Mouse (Mus musculus) spleen, postnatal 36 days (tissue): ENCODE measurements around the gene Acvr1c.
A peak's percentile ranks its signal among the peaks of the same experiment; 100 is the strongest.

Experiments
- DNase-seq, 2 experiments: peaks; one replicate each; pipeline ENCODE4 v3.0.0; 2022; ENCODE audit warnings: low spot score in 2 of 2, mixed read lengths in 1 of 2

Acvr1c gene

DNA sequence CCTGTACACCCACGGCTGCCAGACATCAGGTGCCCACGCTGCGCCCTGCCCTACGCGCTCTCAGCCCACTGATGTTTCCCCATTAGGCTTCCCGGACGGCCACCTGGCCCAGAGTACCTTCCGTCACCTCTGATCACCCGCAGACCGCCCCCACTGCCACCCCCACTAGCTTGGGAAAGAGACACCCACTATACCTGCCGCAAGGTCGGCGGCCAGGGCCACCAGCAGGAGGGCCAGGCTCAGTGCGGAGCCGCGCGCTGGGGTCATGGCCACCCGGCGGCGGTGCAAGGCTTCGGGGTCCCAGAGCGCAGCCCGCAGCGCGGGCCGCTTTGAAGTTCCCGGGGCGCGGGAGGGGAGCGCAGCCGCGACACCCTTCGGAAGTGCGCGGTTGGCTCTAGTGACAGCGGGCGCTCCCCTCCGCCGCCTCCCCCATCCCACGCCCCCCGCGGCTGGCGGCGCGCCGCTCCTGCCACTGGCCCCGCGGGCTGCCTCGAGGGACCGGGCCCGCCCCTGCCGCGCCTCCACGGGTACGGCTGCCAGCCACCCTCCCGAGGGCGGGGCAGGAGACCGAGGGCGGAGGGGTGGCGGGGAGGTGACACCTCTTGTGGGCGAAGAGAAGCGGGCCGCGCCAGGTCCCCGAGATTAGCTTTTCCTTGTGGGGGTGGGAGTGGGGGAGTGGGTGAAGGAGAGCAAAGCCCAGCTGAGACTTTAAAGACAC lies at the start of gene Acvr1c:
Gene Acvr1c (minus strand): TSS at position 482 of the 718 bp plus-strand sequence.
- peak in 1 of 2 experiments; percentile 13 for DNase-seq

DNA sequence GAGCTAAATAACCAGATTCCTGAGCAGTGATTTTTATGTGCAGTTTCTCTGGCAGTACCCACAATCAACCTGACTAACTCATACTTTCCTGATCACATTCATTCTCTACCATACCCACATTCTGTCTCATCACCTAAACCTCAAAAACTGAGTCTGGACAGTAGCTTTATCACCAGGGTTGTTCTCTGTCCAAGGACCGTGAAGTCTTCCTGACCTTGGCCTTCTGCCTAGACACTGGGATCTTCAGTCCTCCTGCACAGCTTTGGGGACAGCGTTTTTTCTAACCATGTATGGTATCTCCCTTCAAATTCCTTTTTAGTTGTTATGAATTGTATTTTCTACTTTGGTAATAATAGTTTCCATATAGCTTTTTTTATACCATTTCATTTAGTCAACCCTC lies 45.8 kb upstream of the Acvr1c start:
- DNase-seq, result no peak

DNA sequence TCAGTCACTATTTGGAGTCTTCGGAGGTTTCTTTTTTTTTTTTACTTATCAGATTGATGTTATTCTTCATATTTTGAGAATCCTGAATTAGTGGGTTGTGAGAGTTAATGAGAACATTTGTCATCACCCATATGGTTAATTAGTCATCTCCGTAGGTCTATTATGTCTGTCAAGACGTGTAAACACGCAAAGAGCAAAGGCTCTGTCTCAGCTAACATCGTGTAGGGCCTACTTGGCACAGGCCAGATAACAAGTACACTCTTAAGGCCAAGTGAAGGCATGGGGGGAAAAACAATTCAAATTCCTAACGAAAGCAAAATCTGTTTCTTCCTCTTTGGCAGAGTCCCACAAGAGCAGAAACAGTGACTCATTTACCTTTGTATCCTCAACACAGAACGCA lies 30.9 kb upstream of the Acvr1c start:
- no peak for DNase-seq

DNA sequence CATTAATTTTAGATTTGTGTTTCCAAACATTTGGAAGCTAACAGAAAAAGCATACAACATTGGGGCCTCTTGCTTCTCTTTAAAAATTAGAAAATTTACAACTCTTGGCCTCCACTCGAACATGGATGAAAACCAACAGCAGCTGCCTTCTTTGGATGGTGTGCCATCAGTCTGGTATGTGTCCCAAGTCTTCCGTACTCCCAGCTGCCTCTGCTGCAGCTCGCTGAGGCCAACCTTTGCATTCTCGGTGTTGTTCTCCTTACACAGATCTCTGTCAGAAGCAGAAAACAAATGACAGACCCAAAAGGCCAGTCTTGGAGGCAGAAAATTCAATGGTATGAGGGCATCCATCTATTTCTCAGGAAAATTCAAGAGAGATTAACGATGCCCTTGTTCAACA lies 22.3 kb upstream of the Acvr1c start:
- DNase-seq, result no peak

DNA sequence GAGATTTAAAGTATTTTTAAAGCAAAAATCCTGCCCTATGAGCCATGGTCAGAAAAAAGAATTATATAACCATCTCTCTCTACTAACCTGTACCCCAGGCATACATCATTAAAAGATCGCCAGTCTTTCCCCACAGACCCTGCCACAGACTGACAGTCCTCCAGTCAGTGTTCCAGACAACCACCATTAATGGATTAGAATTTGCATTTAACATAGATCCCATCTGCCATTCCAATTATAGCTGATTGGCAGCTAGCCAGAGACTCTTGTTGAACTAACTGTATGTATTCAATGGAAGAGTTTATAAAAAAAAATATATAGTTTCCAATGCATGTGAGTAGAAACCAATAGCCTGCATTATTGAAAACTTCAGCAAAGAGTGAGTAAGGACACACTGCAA lies 21.8 kb upstream of the Acvr1c start:
- no peak for DNase-seq

DNA sequence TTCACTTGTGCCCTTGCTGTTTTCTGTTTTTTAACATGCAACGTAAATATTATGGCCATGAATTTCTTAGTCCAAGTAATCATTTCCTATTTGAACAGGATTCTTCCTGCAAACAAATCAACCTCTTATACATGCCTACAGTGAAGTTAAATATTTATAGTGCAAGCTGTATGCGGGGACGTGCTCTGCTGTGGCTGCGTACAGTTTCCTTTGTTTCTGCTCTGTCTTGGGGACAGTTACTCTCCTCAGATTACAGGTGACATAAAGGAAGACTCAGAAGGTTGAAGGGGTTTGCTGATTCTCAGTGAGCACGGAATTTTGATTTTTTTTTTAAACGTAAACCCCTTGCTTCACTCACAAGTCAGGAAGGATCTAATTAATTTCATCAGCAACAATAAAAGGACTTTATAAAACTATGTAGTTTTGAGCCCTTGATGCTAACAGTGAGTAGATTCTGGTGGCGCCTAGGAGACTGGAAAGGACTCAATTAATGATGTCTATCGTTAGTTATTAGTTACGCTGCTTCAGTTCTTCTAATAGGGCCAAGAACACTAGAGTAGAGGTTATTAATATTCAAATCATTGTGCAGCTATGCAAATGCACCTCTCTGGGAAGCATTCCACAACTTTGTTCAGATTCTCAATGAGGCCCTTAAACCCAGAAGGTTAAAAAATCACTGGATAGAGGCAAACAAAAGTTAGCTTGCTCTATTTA lies 19.9 kb upstream of the Acvr1c start:
- DNase-seq, result no peak

DNA sequence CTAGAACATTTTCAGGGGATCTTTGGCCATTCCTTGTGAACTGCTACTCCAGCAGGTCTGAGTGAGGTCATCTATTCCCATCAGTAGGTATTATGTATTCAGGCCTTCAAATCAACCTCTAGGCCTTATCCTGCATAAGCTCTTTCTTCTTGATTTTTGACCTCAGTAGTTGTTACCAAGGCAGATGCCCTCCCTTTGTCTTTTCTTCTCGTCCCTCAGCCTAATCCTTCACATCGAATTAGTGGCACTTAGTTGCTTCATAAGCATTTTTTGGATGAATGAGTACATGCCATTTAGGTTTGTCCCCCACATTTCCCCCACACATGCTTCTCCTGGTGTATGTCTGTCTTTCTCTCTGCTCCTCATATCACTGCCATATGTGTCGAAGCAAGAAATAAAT lies 8.5 kb upstream of the Acvr1c start:
- no peak for DNase-seq

DNA sequence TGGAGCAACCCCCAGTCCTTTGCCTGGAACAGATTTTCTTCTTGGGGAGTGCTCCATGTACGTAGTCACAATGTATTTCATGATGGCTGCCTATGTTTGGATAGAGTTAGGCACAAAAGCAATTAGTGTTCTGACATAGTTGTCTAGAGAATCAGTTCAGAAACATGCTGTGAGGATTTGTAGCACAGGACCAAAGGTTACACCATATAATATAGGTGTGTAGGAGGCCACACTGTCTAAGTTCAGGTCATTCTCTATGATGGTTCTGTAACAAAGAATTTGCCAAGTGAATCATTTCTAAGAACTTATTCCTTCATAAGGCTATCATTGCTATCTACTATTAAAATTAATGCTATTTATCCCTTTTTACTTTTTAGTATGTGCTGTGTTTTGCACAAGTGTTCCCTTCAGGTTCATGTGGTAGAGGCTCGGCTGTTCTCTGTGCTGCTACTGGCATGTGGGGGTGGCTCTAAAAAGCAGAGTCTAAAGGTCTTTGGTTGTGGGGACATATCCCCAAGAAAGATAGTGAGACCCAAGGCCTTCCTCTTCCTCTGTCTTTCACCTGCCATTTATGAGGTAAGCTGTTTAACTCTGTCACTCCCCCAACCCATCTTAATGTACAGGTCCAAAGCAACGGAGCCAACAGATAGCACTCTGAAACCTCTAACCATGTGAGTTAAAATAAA lies 3.8 kb upstream of the Acvr1c start:
- no peak for DNase-seq

DNA sequence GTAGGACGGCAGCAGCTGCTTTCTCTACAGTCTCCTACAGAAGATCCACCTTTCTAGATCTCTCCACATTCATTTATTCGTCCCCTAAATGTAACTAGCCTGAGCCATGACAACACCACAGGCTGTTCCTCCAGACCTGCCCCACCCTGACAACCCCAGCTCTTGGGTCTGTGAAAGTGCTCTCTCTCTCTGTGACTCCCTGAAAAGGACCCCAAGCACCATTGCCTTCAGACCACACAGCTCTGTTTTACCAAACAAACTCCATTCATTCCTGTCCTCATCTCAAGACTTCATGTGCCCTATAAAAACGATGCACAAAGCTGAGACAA lies 401 bp upstream of the Acvr1c start:
- DNase-seq, result no peak

DNA sequence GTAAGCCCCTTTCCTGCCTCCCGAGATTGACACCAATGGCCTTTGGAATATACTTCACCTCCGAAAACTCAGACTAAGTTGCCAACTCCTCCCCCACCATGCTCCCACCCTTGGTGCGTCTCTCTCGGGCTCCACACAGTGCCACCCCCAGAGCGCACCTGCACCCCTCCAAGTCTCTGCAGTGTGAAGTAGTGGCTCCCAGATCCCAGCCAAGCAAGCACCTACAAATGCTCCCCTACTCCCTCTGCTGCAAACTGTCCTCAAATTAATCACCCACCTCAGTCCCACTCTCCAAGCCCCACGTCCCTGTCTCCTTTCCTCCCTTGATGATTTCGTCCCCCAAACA lies 654 bp downstream of the Acvr1c start:
- no peak for DNase-seq

DNA sequence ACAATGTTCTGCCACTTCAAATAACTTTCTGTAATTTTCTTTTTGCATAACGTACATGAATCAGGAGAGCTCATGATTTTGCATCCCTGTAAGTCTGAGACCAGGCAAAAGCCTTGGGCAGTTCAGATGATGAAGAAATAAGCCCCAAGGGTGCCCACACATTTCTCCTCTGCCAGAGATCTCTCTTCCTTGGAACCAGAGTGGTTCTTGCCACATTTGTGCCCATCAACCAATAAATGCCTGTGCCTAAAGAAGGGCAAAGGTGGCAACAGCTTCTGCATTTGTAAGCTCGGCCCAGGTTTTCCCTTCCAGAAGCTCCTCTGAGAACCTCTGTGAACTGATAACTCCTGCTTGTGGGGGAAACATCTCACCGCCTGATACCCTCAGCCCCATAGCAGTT lies 3.3 kb downstream of the Acvr1c start:
- no peak for DNase-seq

DNA sequence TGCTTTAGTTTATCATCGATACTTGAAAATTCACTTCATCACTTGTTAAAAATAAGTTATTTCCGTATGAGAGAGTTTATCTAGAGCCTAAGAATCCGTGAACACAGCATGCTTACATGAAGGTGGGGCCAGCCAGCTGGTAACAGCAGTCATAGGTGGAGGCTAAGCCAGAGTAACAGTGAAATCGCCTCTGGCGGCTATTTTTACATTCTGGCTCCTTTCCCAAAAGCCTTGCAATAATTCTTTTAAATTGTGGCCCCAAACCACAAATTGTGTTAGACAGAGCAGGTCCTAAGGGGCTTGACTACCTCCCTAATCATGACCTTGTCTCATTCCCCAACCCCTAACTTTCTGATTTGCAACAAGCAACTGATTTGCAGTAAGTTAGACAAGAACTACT lies 4.8 kb downstream of the Acvr1c start:
- no peak for DNase-seq

DNA sequence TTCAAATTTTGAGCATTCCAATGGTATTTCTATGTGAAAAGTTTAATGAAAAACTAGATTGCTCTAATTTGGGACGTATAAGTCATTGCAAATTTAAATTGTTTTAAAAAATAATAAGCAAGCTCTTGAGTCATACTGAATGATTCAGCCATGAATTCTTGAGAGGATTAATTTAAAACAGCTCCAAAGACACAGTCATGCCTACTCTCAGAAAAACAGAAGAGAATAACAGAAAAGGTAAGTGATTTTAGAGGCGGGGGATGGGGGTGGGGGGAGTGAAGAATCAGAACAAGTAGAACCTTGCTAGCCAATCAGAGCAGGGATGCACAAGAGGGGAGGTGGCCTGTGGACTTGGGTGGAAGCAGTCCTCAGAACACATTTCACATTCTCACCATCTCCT lies 7.0 kb downstream of the Acvr1c start:
- no peak for DNase-seq

DNA sequence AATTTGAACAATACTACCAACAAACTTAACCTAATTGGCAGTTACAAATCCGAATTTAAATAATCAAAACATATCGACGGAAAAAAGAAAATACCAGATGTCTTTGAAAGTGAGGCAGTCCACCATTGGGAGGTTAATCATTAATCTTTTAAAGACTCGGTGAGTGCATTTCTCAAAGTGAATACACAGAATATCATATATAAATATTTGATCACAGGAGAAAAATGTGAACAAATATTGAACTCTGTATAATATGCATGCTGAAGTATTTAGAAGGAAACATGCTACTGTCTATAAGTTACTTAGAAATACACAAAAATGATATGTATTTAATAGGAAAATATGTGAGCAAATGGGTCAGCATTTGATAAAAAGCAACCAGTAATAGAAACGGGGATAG lies 21.0 kb downstream of the Acvr1c start:
- DNase-seq, result no peak

DNA sequence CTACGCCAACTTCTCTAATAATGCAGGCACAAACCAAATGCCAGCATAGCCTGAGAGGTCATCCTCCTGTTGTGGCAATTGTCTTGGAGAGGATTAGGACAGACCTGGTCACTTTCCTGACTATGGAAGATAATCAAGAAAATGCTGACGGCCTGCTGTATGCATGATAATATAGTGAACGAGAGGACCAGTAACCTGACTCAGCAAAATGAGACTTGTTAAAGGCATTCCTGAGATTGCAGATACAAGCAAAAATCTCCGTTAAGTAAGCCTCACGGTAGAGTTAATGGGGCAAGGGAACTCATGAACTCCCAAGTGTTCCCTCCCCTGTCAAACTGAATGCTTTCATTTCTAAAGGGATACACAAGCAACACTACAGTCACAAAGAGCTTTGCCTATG lies 28.1 kb downstream of the Acvr1c start:
- DNase-seq, result no peak

DNA sequence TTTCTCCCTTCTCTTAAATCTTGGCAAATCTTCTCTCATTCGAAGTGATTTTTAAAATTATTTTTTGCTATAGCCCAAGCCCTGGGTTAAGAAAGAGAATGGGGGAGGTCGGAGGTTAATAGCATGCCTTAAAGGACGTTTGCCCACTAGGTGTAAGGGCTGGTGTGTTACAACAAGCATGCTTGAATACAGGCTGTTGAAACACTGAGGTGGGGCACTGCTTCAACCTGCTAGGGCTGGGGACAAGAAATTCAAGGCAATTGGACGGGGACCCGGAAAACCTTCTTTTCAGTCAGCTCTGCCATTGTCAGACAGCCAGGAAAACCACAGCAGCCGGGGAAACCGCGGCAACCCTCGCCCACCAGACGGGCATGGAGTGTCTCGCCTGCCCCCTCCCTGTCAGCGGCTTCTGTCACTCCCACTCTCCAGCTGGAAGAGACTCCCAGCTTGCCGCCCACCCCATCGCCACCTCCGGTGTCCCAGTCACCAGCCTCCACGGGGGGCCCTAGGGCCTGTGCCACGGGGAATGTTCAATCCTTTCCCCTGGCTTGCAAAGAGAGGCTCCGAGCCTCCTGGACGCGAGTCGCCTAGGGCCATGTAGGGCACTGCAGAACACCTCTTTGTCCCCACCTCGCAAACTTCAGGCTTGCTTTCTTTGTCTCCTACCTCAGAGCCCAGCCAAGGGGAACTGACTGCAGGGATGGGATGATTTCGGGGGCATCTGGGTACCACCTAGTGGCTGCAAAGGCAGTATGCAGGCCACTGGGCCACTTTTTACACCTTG lies 33.4 kb downstream of the Acvr1c start:
- DNase-seq, result peak; percentile 27 to 33

DNA sequence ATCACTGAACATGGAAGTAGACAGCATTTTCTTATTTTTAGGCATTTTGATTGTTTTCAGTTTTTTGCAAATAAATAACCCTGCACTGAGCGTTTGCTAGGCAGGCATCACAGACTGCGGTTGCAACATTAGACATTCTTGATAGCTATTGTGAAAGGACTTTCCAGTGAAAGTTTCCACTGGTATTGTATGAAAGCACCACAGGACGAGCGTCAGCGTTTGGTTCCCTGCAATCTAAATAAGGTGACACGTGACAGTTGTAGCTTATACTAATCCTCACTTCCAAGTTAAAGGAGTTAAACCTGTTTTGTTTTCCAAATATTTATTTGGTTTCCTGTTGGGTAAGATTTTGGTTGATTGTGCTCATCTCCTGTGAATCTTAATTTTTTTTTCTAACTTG lies 34.4 kb downstream of the Acvr1c start:
- no peak for DNase-seq

DNA sequence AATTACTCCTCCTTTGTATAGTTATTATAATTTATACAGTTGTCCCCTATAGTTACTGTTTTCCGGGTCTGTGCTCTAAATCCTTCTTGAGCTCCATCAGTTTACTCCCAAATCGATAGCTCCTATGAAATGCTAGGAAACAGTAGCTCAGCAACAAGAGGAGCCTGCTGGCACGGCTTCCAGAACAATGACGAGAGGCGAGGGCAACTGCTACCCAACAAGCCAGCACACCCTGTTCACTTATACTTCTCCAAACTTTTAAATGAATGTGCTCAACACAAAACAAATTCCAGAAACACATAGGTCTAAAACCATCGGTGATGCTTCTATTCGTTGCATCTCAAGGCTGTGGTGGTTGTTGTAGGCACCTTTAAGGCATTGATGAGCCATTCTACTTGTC lies 41.5 kb downstream of the Acvr1c start:
- DNase-seq, result no peak

DNA sequence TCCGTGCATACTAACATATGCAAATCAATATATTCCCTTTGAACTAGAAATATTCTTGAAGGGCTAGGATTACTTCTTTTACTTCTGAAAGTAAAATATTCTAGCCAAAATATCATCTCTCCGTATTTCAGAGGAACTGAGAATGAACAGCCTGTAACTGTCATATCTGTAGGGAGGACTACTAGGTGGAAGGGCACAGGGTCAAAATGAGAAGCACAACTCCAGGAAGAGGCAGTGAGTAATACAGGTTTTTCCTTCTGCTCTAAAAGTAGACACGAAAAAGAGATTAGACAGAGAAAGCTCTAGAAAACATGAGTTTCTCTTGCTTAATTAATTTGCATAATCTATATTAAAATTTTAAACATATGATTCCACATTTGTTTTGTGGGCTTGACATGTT lies 48.0 kb downstream of the Acvr1c start:
- DNase-seq, result no peak

DNA sequence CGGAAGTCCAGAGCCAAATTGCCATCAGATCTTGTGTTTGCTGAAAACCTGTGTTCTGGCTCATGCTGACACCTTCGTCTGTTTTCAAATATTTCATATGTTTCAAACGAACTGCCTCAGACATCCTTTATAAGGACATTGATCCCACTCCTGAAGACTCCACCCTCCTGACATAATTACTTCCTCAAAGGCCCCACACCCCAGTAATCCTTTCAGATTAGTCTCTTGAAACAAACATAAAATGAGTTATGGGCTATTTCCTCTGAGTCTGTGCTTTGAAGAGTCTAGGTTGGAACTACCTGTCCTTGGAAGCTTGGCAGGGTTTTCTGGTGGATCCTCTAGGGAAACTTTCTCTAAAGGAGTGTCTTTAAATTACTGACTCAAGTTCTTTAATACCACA lies 53.2 kb downstream of the Acvr1c start:
- no peak for DNase-seq

DNA sequence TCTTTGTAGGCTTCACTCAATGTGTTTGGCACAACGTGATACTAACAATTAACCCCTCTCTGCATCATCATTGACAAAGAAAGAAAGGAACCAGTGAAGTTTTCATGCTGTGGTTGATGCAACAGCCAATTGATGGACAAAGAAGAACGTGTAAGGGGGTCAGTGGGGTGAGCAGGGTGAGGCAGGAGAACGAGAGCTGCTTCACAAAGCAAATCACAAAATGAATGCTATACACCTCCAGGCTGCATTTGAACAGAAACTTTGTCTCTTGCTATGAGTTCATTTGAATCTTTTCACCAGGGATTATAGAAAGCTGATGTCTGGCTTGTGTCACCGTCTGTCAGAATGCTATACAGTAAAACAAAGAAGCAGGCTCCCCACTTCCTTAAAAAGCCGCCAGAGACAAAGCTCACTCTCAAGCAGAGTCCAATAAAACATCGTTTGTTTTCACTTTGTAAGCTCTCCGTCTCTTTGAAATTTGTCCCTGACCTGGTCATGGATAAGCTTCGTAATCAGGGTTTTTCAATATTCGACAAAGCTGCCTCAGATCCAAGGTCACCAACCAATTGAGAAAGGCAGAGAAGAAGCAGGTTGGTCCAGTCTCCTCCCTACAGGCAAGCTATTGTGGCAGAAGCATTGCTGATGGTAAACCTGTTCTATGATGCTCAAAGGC lies 67.8 kb downstream of the Acvr1c start:
- DNase-seq, result no peak

DNA sequence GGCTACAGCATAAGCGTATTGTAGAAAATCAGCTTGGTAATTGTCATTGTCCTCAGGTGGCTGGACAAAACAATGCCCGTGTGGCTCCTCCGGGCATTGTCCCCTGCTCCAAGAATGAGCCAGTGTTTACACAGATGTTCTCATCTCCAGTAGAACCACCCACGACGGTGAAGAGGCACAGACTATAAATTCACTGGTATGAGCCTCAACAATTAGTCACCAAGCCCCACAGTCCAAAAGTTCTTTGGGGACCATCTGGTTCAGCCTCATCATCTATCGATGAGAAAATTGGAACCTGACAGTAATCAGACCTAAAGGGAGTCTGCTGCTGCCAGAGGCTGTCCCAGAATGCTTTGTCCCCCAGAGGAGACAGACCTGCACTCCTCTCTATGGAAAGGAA lies 68.4 kb downstream of the Acvr1c start:
- DNase-seq, result no peak
